Mouse (Mus musculus): ENCODE results near the gene Olfr94.

GRCm38 (mm10) chr17:37250544-37250943 is 49.8 kb upstream of the Olfr94 start:
- TF ChIP-seq ZNF384 (IDR thresholded peaks at IDR 0.05; ENCODE audit: low read depth, low read length): no peak
- no peak for TF ChIP-seq HCFC1 (IDR thresholded peaks at IDR 0.05; ENCODE audit: borderline replicate concordance, insufficient read depth, low read length)
- TF ChIP-seq CHD2 (IDR thresholded peaks at IDR 0.05; ENCODE audit: low read depth, low read length): no peak

Measured in ES-E14 (cell line).